Mouse (Mus musculus) left cerebral cortex, postnatal 14 days (tissue): Measurements from ENCODE around the gene Ywhag. TPM values are rescaled to one million over a fixed set of nuclear protein-coding genes. Genes with fewer than 3 reads are reported as not detected.

Source experiments
- DNase-seq, 2 experiments: peaks; one replicate each; pipeline ENCODE4 v3.0.0; 2021 to 2022; ENCODE audit warnings: low spot score in 2 of 2, mixed read lengths in 1 of 2
- intact Hi-C: fragments of 180-260 bp; cut with DNase I; formaldehyde crosslinking; loops from one replicate; pipeline ENCODE4 v1.15.1; 2025
- long read RNA-seq, 2 experiments: library from polyadenylated mRNA; stranded (forward); transcript quantifications; one replicate each; pipeline ENCODE4 v2.0.0; 2021
- total RNA-seq, 2 experiments: library from RNA; stranded (reverse); gene quantifications; 2 replicates each; pipeline ENCODE4 v1.2.3; 2021

Ywhag gene
- total RNA-seq: 1,000 to 10,000 TPM; 1,469 to 1,528 TPM
- long read RNA-seq, experiment 1, transcript Ywhag-201 (2 exons, 3,520 nt): major isoform, 48 of 303 reads
- long read RNA-seq, experiment 1, partial matches to known transcripts: 255 of 303 reads
- long read RNA-seq, experiment 1, other reads (novel, unspliced or antisense): 0 of 303 reads
- long read RNA-seq, experiment 2, transcript Ywhag-201 (2 exons, 3,520 nt): major isoform, 34 of 270 reads
- long read RNA-seq, experiment 2, partial matches to known transcripts: 0 of 270 reads
- long read RNA-seq, experiment 2, other reads (novel, unspliced or antisense): 235 of 270 reads

DNA sequence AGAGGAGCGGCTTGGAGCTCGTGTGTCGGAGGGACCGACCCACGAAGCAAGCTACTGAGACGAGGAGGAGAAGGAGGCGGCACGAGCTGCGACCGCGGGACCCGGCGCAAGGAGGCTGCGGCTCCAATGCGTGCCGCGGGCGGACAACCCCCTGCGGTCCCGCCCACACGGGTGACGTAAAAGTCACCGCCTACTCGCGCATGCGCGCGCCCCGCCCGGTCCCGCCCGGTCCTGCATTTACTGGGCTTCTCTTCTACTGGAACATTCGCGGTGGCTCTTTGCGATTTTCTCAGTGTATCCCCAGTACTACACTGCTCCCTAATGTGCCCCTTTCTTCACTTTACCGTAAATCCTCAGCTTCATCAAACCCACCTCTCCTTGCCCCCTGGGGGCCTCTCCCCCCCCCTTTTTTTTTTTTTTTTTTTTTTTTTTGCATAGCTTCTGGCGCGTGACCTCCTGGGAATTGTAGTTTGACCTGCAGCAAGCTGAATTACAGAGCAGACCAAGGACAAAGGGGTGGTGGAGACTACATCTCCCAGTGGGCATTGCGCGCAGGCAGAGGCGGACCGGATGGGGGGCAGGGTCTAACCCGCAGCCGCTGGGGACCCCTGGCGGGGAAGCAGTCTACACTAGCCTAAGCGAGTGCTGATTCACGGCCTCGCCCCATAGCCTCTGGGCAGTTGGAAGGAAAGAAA, at the start of gene Ywhag:
TSS of gene Ywhag (minus strand) at position 136 of the 695 bp plus-strand sequence.
- peak; percentile 96 for DNase-seq
- intact Hi-C loops: loop anchor here (2.0 kb wide), 2 partner anchors 22 to 30 kb away; no protein-coding TSS in a partner anchor

DNA sequence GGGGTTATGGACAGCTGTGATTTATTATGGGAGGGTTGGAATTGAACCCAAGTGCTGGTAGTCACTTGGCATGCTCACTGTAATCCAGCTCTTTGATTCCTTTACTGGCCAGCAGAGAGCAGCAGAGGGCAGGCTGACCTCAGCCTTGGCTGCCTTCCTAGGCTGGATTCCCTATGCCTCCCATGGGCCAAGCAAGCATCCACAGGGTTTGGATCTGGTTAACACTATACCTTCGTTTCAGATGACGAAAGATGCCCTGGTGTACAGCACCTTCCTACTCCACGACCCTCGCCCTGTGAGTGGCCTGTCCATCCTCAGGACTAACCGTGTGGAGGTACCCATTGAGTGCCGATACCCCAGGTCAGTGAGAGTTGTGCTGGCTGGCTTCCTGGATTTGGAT, 48.0 kb upstream of the Ywhag start:
- intact Hi-C loops: loop anchor here (5.0 kb wide), 1 partner anchor 80 kb away; no protein-coding TSS in a partner anchor
- DNase-seq: peak; percentile 28 to 39

DNA sequence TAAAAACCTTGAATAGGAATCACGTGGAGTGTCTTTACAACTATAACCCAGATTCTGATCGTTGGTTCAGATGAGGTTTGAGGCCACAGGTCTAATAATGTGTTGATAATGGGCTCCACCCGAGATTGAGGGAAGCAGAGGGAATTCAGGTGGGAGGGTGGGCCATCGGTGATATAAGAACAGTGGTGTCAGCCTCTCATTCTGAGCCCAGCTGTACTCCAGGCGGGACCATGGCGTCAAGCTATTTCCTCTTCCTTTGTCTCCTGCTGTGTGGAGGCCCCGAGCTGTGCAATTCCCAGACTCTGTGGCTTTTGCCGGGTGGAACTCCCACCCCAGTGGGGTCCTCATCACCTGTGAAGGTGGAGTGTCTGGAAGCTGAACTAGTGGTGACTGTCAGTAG, 45.5 kb upstream of the Ywhag start, which contains the start of gene Zp3:
TSS of gene Zp3 (plus strand) at position 196 of the 400 bp plus-strand sequence.
- DNase-seq: no peak
- intact Hi-C loops: loop anchor here (5.0 kb wide), 1 partner anchor 82 kb away; no protein-coding TSS in a partner anchor

DNA sequence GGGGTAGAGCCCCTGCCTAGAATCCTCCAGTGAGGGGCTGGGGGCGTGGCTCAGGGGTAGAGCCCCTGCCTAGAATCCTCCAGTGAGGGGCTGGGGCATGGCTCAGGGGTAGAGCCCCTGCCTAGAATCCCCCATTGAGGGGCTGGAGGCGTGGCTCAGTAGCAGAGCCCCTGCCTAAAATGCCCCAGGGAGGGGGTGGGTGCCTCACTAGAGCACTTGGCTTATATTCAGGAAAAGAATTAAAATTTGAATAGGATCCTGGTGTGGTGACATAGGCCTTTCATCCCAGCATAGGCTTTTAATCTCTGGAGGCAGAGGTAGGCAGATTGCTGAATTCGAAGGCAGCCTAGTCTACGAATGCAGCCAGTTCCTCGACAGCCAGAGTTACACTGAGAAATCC, 45.0 kb upstream of the Ywhag start:
- intact Hi-C loops: no loop called here

DNA sequence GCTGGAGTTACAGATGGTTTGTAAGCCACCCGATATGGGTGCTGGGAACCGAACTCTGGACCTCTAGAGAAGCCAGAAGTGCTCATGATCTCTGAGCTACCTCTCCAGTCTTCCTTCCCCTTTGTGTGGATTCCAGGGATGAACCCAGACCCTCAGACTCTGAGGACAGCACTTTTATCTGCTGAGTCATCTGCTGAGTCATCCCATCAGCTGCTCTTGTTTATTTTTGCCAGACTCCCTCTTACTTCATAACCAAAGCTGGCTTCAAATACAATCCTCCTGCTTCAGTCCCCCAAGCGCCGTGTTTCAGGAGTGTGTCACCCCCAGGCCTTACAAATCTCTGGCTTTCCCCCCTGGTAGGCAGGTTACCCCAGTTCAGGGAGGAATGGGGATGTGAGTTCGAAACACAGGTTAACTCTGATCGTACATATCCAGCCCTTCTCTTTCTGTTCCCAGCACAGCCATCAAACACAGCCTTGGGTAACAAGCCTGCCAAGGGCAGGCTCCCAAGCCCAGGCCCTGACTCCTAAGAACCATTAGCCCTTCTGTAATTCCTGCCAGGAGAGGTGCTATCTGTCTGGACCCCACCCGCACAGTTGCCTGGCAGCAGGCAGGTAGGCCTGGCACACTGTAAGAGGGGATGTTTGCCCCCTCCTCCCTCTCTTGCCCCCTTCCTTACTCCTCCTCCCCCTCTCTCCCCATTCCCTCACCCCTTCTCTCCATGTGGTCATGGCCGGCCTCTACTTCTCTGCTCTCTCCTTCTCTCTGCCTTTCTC, 41.7 kb upstream of the Ywhag start:
- intact Hi-C loops: no loop called here

More for the DNA sequence above, 45.0 kb upstream of the Ywhag start:
- no peak for DNase-seq

DNA sequence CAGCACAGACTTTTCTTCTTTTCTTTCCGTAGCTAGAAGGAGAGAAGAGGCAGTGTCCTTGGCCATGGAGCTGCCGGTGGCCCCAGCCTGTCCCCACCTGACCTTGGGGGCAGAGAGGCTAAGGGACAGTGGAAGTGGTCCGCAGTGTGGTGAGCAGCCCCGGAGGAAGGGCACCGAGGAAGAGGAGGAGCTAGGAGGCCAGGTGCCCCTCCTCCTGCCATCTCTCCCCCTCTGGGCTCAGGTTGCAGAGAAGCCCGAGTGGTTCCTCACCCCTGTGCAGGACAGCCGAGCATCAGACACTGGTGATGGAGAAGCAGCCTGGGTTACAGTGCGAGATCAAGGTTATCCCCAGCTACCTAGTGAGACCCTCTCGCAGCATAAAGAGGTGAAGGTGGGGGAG, 39.9 kb upstream of the Ywhag start, which contains the start of gene Ssc4d:
TSS of gene Ssc4d (minus strand) at position 167 of the 400 bp plus-strand sequence.
- intact Hi-C loops: no loop called here

More for the DNA sequence above, 41.7 kb upstream of the Ywhag start:
- DNase-seq: no peak

DNA sequence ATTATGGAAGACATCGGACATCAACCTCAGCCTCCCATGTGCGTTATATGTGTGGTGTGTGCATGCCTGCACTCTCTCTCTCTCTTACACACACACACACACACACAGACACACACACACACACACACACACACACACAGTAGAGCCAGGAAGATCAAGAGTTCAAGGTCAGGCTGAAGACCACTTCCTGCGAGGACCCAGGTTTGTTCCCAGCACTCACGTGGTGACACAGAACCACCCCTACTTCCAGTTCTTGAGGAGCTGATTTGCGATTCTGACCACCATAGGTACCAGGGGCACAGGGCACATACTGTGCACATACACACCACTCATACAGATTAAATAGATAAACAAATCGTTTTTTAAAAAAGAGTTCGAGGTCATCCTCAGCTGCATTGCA, 37.5 kb upstream of the Ywhag start:
- intact Hi-C loops: no loop called here
- no peak for DNase-seq

More for the DNA sequence above, 39.9 kb upstream of the Ywhag start, which contains the start of gene Ssc4d:
- no peak for DNase-seq

DNA sequence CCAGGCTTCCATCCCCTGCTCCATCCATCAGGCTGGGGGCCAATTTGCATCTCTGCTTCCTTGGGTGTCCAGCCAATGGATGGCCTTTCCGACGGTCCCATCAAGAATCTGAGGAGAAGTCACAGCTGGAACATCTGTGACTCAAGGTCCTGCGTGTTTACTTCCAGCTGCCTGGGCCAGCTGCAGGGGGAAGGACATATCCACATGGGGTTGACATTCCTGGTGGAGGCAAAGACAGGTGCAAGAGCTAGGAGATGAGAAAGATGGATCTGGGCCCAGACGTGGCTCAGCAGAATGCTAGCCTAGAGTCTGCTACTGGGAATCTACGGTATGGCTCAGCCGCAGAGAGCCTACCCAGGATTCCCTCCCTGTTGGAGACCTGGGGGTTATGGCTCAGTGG, 35.8 kb upstream of the Ywhag start:
- DNase-seq: no peak
- intact Hi-C loops: no loop called here

DNA sequence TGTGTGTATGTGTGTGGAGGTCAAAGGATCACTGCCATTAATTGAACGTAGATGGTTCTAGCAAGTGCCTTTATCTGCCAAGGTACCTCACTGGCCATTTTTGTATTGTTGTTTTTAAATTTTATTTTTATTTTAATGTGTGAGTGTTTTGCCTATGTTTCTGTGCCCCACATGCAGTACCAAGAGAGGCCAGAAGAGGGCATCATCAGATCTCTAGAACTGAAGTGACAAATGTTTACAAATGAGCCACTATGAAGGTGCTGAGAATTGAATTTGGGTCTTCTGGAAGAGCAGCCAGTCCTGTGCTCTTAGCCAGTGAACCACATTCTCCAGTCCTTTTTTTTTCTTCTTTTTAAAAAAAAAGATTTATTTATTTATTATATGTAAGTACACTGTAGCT, 34.4 kb upstream of the Ywhag start:
- no peak for DNase-seq

DNA sequence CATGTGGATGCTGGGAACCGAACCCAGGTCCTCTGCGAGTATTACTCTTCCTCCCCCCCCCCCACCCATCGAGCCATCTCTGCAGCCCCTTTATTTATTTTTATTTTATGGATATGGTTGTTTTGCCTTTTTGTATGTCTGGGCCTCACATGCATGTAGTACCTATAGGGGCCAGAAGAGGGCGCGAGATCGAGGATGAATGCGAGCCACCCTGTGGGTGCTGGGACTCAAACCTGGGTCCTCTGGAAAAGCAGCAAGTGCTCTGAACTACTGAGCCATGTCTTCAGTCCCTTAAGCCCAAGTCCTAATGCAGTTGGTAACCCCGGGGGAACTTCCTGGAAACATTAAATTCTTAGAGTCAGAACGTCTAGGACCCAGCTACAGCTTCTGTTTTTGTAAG, 32.5 kb upstream of the Ywhag start:
- intact Hi-C loops: no loop called here
- no peak for DNase-seq

More for the DNA sequence above, 34.4 kb upstream of the Ywhag start:
- intact Hi-C loops: no loop called here

DNA sequence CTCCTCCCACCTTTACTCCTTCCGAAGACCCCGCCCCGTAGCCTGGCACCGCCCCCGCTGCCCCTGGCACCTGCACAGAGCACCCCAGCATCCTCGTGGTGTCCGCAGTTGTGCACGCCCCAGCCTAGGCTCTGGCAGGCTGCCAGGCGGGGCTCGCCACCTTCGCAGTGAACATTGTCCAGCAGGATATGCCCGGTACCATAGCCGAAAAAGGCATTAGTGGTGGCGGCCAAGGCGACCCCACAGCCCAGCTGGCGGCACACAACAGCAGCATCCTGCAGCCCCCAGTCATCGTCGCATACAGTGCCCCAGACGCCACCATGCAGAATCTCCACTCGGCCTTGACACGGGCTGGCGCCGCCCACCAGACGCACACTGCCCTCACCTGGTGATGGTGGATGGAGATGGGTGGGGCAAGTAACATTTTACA, 31.1 kb upstream of the Ywhag start:
- intact Hi-C loops: no loop called here
- DNase-seq: no peak

DNA sequence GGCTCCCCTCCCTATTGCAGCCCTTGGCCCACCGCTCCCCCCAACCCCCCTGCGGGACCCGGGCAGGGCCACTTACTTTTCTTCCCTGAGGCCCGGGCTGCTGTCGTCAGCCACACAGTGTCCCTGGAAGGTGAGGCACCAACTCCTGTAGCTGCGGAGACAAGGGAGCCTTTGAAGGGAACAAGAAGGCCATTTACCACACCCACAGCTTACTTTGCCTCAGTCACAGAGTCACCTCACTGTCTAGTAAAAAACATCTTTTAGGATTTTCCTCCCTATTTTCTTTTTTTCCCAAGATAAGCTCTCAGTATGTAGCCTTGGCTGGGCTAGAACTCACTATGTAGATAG, 28.8 kb upstream of the Ywhag start:
- no peak for DNase-seq
- intact Hi-C loops: loop anchor here (2.0 to 5.0 kb wide), 2 partner anchors 30 to 61 kb away; no protein-coding TSS in a partner anchor

DNA sequence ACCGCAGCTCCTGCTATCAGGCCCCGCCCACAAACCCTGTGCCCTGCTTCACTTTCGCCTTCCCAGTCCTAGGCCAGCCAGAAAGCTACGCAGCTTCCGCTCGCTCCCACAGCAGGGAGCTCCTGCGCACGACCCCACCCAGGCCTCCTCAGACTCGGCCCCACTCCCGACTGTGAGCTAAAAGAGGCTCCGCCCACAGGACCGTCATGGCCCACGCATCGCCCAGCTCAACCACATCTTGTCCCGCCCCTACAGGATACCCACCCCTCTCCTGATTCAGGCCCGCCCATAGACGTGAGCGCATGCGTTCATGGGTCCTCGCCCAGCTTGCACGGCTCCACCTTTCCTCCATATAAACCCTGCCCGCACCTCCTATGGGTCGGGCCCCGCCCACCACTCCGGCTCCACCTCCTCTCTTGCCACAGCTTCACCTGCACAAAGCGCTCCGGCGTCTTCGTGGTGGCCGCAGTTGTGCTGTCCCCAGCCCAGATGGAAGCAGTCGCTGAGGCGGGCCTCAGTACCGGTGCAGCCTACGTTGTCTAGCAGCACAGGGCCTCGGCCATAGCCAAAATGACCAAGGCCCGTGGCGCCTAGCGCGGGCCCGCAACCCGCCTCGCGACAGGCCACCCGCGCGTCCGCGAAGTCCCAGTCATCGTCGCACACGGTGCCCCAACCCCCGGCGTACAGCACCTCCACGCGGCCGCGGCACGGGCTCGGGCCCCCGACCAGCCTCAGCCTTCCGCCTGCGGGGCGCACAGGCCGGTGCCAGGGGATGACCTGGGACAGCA, 28.3 kb upstream of the Ywhag start:
- intact Hi-C loops: loop anchor here (2.0 to 5.0 kb wide), 2 partner anchors 30 to 60 kb away; no protein-coding TSS in a partner anchor
- peak; percentile 96 to 98 for DNase-seq

DNA sequence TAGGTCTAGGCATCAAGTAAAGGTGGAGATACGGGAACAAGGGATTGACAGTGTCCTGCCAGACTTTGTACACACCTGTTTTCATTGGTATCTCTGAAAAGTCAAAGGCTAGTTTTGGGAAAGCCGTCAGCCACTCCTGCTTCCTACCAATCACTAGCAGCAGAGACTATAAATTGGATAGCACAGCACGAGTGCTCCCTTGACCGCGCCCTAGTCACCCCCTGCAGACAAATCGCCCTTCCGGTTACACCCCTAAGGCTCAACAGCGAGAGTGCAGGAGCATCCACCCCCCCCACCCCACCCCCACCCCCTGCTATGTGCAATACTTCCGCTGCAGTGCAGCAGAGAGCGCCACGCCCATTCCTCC, 27.7 kb upstream of the Ywhag start:
- intact Hi-C loops: loop anchor here (2.0 to 5.0 kb wide), 2 partner anchors 29 to 60 kb away; no protein-coding TSS in a partner anchor
- no peak for DNase-seq

DNA sequence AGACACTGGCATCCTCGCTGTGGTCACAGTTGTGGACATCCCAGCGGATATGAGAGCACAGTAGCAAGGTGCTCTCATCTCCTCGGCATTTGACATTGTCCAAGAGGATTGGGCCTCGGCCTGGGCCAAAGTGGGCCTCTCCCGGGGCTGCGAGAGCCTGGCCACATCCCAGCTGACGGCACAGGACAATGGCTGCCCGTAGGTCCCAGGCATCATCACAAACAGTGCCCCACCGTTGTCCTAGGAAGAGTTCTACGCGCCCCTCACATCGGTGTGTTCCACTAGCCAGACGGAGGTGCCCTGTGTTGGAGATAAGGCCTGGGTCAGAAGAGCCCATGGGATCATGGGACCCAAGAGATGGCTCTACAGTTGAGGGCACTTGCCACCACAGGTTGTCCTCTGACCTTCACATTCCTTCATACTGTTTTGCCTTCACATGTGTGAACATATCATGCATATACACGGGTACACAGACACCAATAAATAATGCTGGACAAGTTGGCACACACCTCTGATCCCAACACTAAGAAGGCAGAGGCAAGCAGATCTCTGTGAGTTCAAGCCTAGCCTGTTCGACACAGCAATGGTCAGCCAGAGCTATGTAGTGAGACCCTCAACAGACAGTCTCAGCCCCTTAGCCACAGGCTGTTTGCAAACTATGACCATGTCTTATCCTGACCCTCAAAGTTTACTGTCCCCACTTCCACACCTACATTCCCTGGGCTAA, 26.7 kb upstream of the Ywhag start:
- intact Hi-C loops: loop anchor here (5.0 kb wide), 1 partner anchor 59 kb away; no protein-coding TSS in a partner anchor
- DNase-seq: no peak

DNA sequence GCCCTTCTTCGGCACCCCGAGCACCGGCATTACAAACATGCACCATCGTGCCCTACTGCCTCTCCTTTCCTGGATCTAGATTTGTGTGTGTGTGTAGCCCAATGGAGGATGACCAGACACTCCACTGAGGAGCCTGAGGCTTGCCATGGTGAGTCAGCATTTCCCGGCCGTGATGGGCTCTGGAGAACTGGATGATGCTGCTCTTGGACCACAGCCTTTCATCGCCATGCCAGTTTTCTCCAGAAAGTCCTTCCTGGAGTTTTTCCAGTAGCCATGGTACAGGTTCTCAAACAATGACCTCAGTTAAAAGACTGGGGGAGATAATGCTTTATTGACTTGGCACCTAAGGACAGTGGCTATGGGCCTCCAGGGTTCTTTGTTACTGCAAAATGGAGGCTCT, 25.5 kb upstream of the Ywhag start:
- intact Hi-C loops: loop anchor here (5.0 kb wide), 1 partner anchor 58 kb away; no protein-coding TSS in a partner anchor
- no peak for DNase-seq

DNA sequence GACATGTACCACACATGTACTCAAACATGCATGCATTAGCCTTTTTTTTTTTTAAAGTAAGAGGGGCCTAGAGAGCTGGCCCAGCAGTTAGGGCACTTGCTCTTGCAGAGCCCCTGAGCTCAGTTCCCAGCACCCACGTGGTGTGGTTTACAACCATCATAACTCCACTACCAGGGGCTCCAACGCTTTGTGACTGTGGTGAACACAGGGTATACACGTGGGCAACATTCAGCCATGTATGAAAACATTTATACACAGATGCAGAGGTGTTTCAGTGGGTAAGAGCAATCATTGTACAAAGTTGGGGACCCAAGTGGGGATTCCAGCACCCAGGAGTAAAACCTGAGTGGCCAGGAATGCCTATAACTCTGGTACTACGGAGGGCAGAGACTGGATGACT, 24.0 kb upstream of the Ywhag start:
- intact Hi-C loops: no loop called here
- DNase-seq: no peak
